Mouse (Mus musculus): ENCODE data around the gene Kcna5. TPM values are rescaled to one million over a fixed set of nuclear protein-coding genes. Genes with fewer than 3 reads are reported as not detected.

Gene Kcna5
- polyA plus RNA-seq (2015; fragmentation: Nextera tagmentation; extraction: Ambion mirVana) = 3.7 and 4.3 TPM in 2 replicates

DNA sequence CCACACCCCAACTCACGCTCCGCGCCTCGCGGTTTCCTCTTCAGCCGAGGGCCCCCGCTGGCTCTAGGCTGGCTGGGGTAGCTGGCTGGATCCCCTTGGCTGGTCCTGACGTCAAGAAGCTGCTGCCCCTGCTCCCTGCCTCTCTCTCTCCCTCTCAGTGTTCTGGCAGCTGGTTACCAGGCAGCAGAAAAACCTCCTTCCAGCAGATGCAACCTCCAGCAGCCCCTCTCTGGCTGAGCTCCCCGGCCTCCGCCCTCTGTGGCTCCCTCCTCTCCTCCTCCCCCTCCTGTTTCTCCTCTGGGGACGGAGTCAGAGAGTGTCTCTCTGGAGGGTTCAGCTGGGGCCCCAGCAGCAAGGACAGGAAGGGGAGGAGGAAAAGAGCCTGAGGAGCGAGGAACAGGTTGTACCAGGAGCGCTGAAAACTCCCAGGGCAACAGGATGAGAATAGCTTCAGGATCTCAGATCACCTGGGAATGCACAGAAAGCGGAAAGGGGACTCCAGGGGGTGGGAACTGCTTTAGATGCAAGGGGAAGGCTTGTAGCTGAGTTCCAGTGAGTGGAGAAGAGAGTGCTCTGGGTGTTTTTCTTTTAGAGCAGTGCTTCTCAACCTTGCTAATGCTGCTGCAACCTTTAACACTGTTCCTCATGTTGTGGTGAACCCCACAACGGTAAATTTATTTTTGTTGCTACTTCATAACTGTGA is at the start of gene Kcna5:
Kcna5 (minus strand) TSS at position 205 of the 703 bp plus-strand sequence.
- Histone ChIP-seq H3K27me3 (replicated peaks; ENCODE audit: control insufficient read depth, insufficient read depth, low read length) (peaks cover 12% of the 10 kb centered on the region), H3K27ac (ENCODE audit: low read depth, low read length) (no peak within 1 kb of the TSS; the same call in 1 of the 2 replicates), H3K4me1 (ENCODE audit: control insufficient read depth, insufficient read depth, low read depth, low read length) (peaks cover 14% of the 10 kb centered on the region), H3K4me2 (ENCODE audit: low read length) (peak within 1 kb of the TSS; percentile 59), H3K4me3 (ENCODE audit: low read length) (peak within 1 kb of the TSS; percentile 31), H3K9me3 (ENCODE audit: control insufficient read depth, low read length) (no peaks in the 10 kb centered on the region), H3K36me3 (ENCODE audit: control insufficient read depth, insufficient read depth, low read length) (no peaks in the 10 kb centered on the region), H3K9ac (ENCODE audit: low read depth, low read length) (peak within 1 kb of the TSS; percentile 52)
- whole genome bisulfite sequencing = 2% methylated on average over 14 of the region's 15 CpGs
- ATAC-seq = peak; percentile 87

- no peak overlapping the region for H3K9ac ChIP-seq (ENCODE audit: low read depth, low read length)
- no peaks in the 10 kb centered on the region for H3K27me3 ChIP-seq (replicated peaks; ENCODE audit: control insufficient read depth, insufficient read depth, low read length)
- no peaks in the 10 kb centered on the region for H3K36me3 ChIP-seq (ENCODE audit: control insufficient read depth, insufficient read depth, low read length)
- no peaks in the 10 kb centered on the region for H3K9me3 ChIP-seq (ENCODE audit: control insufficient read depth, low read length)
- H3K27ac ChIP-seq (ENCODE audit: low read depth, low read length) = no peak overlapping the region
- 64% methylated on average over 7 of the region's 7 CpGs for WGBS
- H3K4me1 ChIP-seq (ENCODE audit: control insufficient read depth, insufficient read depth, low read depth, low read length) = no peaks in the 10 kb centered on the region; the same call in 1 of the 2 replicates
- no peak overlapping the region for H3K4me2 ChIP-seq (ENCODE audit: low read length)
- no peak overlapping the region for H3K4me3 ChIP-seq (ENCODE audit: low read length)
- ATAC-seq = no peak
Measured at GRCm38 (mm10) chr6:126583075-126583474, 47.9 kb upstream of the Kcna5 start.

DNA sequence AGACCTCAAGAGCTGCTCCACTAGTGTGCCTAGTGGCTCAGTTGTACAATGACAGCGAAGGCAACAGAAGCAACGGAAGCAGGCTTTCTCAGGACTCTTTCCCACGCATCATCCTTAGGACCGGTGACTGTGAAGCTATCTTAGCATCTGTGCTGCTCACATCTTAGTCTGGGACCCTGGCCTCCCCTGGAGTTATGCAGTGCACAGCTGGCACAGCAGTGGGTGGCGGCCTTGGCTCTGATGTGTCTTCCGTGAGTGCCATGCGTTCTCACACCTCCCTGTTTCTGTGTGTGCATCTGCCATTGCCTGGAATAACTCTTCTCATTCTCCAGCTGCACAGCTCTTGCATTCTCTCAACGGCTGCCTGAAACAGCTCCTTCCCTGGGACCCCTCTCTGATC is 46.4 kb upstream of the Kcna5 start:
- H3K9me3 ChIP-seq (ENCODE audit: control insufficient read depth, low read length) = no peaks in the 10 kb centered on the region
- no peak overlapping the region for H3K4me2 ChIP-seq (ENCODE audit: low read length)
- no peaks in the 10 kb centered on the region; the same call in 1 of the 2 replicates for H3K4me1 ChIP-seq (ENCODE audit: control insufficient read depth, insufficient read depth, low read depth, low read length)
- WGBS = 72% methylated on average over 8 of the region's 8 CpGs
- H3K9ac ChIP-seq (ENCODE audit: low read depth, low read length) = no peak overlapping the region
- H3K36me3 ChIP-seq (ENCODE audit: control insufficient read depth, insufficient read depth, low read length) = no peaks in the 10 kb centered on the region
- H3K27ac ChIP-seq (ENCODE audit: low read depth, low read length) = no peak overlapping the region
- H3K27me3 ChIP-seq (replicated peaks; ENCODE audit: control insufficient read depth, insufficient read depth, low read length) = no peaks in the 10 kb centered on the region
- no peak overlapping the region for H3K4me3 ChIP-seq (ENCODE audit: low read length)
- ATAC-seq = peak; percentile 31; the same call in 1 of the 2 replicates

GRCm38 (mm10) chr6:126580571-126580970 is 45.4 kb upstream of the Kcna5 start:
- Histone ChIP-seq H3K4me3 (ENCODE audit: low read length) (no peak overlapping the region), H3K9me3 (ENCODE audit: control insufficient read depth, low read length) (no peaks in the 10 kb centered on the region), H3K36me3 (ENCODE audit: control insufficient read depth, insufficient read depth, low read length) (no peaks in the 10 kb centered on the region), H3K9ac (ENCODE audit: low read depth, low read length) (no peak overlapping the region), H3K27ac (ENCODE audit: low read depth, low read length) (no peak overlapping the region), H3K4me2 (ENCODE audit: low read length) (no peak overlapping the region), H3K4me1 (ENCODE audit: control insufficient read depth, insufficient read depth, low read depth, low read length) (no peaks in the 10 kb centered on the region; the same call in 1 of the 2 replicates), H3K27me3 (replicated peaks; ENCODE audit: control insufficient read depth, insufficient read depth, low read length) (no peaks in the 10 kb centered on the region)
- 76% methylated on average over 3 of the region's 3 CpGs for WGBS
- no peak for ATAC-seq

DNA sequence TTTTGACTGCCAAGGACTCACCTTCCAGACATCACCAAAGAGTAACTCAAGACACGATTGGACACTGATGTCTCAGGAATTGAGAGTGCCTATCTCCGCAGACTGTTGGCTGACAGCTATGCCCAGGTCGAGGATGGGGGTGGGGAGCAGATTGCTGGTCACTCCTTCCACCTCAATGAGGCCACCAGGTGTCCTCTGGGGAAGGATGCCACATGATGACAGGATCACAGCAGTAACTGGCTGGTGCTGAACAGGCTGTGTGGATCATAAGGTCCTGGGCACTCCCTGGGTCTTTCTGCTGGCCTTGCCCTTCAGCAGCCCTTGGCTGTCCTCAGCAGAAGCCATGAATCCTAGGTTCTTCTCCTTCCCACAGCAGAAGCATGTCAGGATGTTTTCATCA is 42.2 kb upstream of the Kcna5 start:
- no peak overlapping the region for H3K27ac ChIP-seq (ENCODE audit: low read depth, low read length)
- H3K9me3 ChIP-seq (ENCODE audit: control insufficient read depth, low read length) = no peaks in the 10 kb centered on the region
- H3K9ac ChIP-seq (ENCODE audit: low read depth, low read length) = no peak overlapping the region
- no peak overlapping the region for H3K4me3 ChIP-seq (ENCODE audit: low read length)
- H3K36me3 ChIP-seq (ENCODE audit: control insufficient read depth, insufficient read depth, low read length) = no peaks in the 10 kb centered on the region
- H3K4me2 ChIP-seq (ENCODE audit: low read length) = no peak overlapping the region
- WGBS = 85% methylated on average over 3 of the region's 3 CpGs
- H3K27me3 ChIP-seq (replicated peaks; ENCODE audit: control insufficient read depth, insufficient read depth, low read length) = no peaks in the 10 kb centered on the region
- H3K4me1 ChIP-seq (ENCODE audit: control insufficient read depth, insufficient read depth, low read depth, low read length) = no peaks in the 10 kb centered on the region
- no peak for ATAC-seq

- ATAC-seq = no peak
- Histone ChIP-seq H3K4me1 (ENCODE audit: control insufficient read depth, insufficient read depth, low read depth, low read length) (no peaks in the 10 kb centered on the region), H3K9me3 (ENCODE audit: control insufficient read depth, low read length) (no peaks in the 10 kb centered on the region), H3K27ac (ENCODE audit: low read depth, low read length) (no peak overlapping the region), H3K27me3 (replicated peaks; ENCODE audit: control insufficient read depth, insufficient read depth, low read length) (no peaks in the 10 kb centered on the region), H3K4me2 (ENCODE audit: low read length) (no peak overlapping the region), H3K9ac (ENCODE audit: low read depth, low read length) (no peak overlapping the region), H3K4me3 (ENCODE audit: low read length) (no peak overlapping the region), H3K36me3 (ENCODE audit: control insufficient read depth, insufficient read depth, low read length) (no peaks in the 10 kb centered on the region)
- WGBS = 79% methylated on average over 1 of the region's 1 CpGs
Measured at GRCm38 (mm10) chr6:126576566-126576965, 41.4 kb upstream of the Kcna5 start.

DNA sequence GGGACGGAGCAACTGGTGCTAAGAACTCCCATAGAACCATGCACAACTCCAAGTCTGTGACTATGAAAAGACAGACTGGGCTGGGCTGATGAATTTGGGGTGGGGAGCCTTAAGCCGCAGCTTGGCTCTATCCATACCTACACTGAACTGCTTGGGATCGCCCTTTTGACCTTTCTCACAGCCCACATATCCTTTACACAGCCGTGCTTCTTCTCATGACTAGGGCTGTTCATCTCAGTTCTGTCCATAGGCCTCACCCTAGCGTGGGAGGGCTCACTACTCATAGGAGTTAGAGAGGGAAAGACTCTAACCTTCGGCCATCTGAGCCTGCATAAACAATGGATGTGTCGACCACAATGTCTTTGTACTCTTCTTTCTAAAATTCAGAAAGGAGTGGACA is 39.6 kb upstream of the Kcna5 start:
- no peak for ATAC-seq
- Histone ChIP-seq H3K4me1 (ENCODE audit: control insufficient read depth, insufficient read depth, low read depth, low read length) (no peaks in the 10 kb centered on the region), H3K4me3 (ENCODE audit: low read length) (no peak overlapping the region), H3K9ac (ENCODE audit: low read depth, low read length) (no peak overlapping the region), H3K4me2 (ENCODE audit: low read length) (no peak overlapping the region), H3K27ac (ENCODE audit: low read depth, low read length) (no peak overlapping the region), H3K27me3 (replicated peaks; ENCODE audit: control insufficient read depth, insufficient read depth, low read length) (no peaks in the 10 kb centered on the region), H3K9me3 (ENCODE audit: control insufficient read depth, low read length) (no peaks in the 10 kb centered on the region), H3K36me3 (ENCODE audit: control insufficient read depth, insufficient read depth, low read length) (no peaks in the 10 kb centered on the region)
- WGBS = 80% methylated on average over 7 of the region's 7 CpGs

DNA sequence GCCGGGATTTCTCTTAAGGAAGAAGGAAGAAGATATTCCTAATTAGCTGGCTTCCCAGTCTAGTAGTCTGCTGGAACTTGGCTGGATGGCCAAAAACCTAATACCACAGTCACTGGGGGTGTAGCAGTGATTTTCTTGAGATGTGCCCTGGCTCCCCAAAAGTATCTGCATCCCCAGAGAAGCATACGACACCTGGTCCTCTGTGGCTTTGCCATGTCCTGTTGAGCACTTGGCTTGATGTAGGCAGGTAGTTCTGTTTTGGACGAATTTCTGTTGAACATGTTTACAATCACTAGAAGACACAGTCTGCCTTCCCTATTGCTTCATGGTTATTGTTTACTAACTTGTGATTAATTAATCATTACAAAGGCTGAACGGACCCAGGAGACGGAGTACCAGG is 37.8 kb upstream of the Kcna5 start:
- Histone ChIP-seq H3K4me2 (ENCODE audit: low read length) (no peak overlapping the region), H3K4me3 (ENCODE audit: low read length) (no peak overlapping the region), H3K27me3 (replicated peaks; ENCODE audit: control insufficient read depth, insufficient read depth, low read length) (no peaks in the 10 kb centered on the region), H3K27ac (ENCODE audit: low read depth, low read length) (no peak overlapping the region), H3K36me3 (ENCODE audit: control insufficient read depth, insufficient read depth, low read length) (no peaks in the 10 kb centered on the region), H3K9ac (ENCODE audit: low read depth, low read length) (no peak overlapping the region), H3K4me1 (ENCODE audit: control insufficient read depth, insufficient read depth, low read depth, low read length) (no peaks in the 10 kb centered on the region), H3K9me3 (ENCODE audit: control insufficient read depth, low read length) (no peaks in the 10 kb centered on the region)
- WGBS = 82% methylated on average over 5 of the region's 5 CpGs
- ATAC-seq = no peak

DNA sequence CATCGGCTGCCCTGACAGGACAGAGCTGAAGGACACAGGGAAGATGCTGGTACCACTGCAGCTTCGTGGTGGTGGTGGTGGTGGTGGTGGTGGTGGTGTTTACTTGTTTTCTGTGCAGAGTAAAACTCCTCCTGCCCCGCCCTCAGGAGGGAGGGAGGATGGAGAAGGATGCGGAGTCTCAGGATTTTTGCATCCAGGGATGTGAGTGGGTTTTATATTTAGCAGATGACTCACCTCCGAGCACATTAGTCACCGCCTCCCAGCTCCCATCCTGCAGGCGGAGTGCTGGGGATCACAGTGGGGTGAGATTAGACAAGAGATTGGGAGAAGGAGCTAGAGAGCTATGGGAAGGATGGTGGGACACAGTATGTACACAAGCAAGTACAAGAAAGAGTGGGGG is 34.6 kb upstream of the Kcna5 start:
- Histone ChIP-seq H3K9me3 (ENCODE audit: control insufficient read depth, low read length) (no peaks in the 10 kb centered on the region), H3K36me3 (ENCODE audit: control insufficient read depth, insufficient read depth, low read length) (no peaks in the 10 kb centered on the region), H3K27ac (ENCODE audit: low read depth, low read length) (no peak overlapping the region), H3K4me3 (ENCODE audit: low read length) (no peak overlapping the region), H3K4me1 (ENCODE audit: control insufficient read depth, insufficient read depth, low read depth, low read length) (no peaks in the 10 kb centered on the region), H3K27me3 (replicated peaks; ENCODE audit: control insufficient read depth, insufficient read depth, low read length) (no peaks in the 10 kb centered on the region), H3K4me2 (ENCODE audit: low read length) (no peak overlapping the region), H3K9ac (ENCODE audit: low read depth, low read length) (no peak overlapping the region)
- ATAC-seq = no peak
- WGBS = 76% methylated on average over 7 of the region's 7 CpGs
